Mouse (Mus musculus): ENCODE measurements around the gene Usp35. TPM values are rescaled to one million over a fixed set of nuclear protein-coding genes. Genes with fewer than 3 reads are reported as not detected.

Gene Usp35
- 19.1 and 21.7 TPM in 2 replicates for polyA plus RNA-seq (2012; rRNA removed)

DNA sequence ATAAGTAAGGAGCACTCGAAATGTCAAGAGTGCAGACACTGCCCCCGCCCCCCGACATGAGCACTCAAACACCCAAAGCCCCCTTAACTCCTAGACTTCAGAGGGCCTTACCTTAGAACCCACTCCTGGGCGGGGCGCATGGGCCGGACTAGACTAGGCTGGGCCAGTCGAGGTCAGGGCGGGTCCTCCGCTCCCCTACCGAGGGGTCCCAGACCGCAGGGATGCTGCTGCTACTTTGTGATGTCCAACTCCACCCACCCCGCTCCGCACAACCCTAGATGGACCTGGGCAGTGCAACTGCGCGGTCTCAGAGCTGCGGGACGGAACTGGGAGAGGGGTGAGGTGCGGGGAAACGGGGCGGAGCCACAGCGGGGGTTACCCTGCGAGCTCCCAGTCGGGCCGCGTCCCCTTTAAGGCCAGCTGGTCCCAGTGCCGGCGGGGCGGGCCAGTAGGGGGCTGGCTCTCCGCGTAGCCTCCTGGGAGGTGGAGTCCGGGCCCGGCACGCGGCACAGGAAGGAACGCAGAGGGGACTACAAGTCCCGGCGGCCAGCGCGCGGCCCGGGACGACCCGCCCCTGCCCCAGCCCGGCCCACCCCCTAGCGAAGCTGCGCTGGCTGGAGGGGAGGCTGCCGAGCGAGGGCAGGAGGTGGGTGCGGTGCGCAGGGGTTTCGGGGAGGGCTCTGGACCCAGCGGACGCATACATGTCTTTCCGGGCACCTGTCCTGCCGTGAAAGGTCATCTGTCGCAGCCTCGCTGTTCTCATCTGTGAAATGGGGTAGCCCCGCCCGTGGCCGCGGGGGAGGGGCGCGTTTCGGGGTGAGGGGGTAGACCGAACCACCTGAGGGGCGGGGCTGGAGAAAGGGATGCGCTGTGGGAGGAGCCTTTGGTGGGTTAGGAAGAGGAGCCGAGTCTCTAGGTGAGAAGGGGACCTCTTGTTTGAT lies at the start of gene Usp35, which contains the start of gene Kctd21:
TSS of gene Usp35 (minus strand) at position 295 of the 941 bp plus-strand sequence.
TSS of gene Kctd21 (plus strand) at position 602 of the 941 bp plus-strand sequence.
- H3K4me3 ChIP-seq (replicated peaks; ENCODE audit: insufficient read depth, low read depth, low read length): peak within 1 kb of the TSS; percentile 94
- peak; percentile 94 to 97 for DNase-seq
- no peaks in the 10 kb centered on the region for H3K27me3 ChIP-seq (ENCODE audit: control insufficient read depth, insufficient read depth, low read length)
- under 1% methylated on average over 68 of the region's 68 CpGs for WGBS
- peaks cover 44% of the 10 kb centered on the region for H3K4me1 ChIP-seq (ENCODE audit: control insufficient read depth, insufficient read depth, low read length)
- peak; percentile 55; the same call in 1 of the 2 replicates for TF ChIP-seq POLR2A (IDR thresholded peaks at IDR 0.05; ENCODE audit: borderline replicate concordance, insufficient read depth, low read length)
- TF ChIP-seq CTCF (IDR thresholded peaks at IDR 0.05; ENCODE audit: borderline replicate concordance, insufficient read depth, low read depth, low read length): no peak
- H3K27ac ChIP-seq (ENCODE audit: insufficient read depth, low read length): peak within 1 kb of the TSS; percentile 82

DNA sequence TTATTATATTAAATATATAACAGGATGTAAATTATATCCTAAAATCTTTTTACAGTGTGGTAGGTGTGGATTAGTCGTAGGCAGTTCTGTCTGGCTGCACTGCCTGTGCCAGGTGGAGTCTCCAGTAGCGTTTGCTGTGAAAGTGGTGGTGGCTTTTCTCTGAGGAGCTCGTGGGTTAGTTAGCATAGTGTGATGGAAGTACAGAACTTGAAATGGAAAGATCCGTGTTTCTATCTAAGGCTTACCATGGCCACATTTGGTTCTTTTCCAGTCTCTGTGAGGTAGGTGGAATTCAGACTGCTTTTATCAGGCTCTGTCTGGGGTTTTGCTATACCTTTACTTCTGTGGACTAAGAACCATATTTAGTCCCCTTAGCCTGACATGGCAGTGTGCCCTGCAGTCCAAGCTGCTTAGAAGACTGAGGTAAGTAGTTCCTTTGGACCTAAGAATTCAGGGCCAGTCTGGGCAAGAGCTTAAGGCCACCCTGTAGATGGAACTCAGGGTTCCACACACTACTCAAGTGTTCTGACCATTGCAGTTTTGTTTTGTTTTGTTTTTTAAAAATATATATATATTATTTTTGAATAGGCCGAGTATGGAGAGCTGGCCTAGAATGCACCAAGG lies 48.8 kb upstream of the Usp35 start:
- TF ChIP-seq CTCF (IDR thresholded peaks at IDR 0.05; ENCODE audit: borderline replicate concordance, insufficient read depth, low read depth, low read length) (no peak), POLR2A (IDR thresholded peaks at IDR 0.05; ENCODE audit: borderline replicate concordance, insufficient read depth, low read length) (no peak)
- no peaks in the 10 kb centered on the region for H3K4me1 ChIP-seq (ENCODE audit: control insufficient read depth, insufficient read depth, low read length)
- H3K4me3 ChIP-seq (replicated peaks; ENCODE audit: insufficient read depth, low read depth, low read length): no peak overlapping the region
- no peak for DNase-seq
- H3K27me3 ChIP-seq (ENCODE audit: control insufficient read depth, insufficient read depth, low read length): no peaks in the 10 kb centered on the region
- 93% methylated on average over 5 of the region's 5 CpGs for WGBS
- no peak overlapping the region for H3K27ac ChIP-seq (ENCODE audit: insufficient read depth, low read length)

GRCm38 (mm10) chr7:97379304-97379703 lies 47.5 kb upstream of the Usp35 start:
- 90% methylated on average over 5 of the region's 5 CpGs for WGBS
- Histone ChIP-seq H3K27ac (ENCODE audit: insufficient read depth, low read length) (no peak overlapping the region), H3K4me3 (replicated peaks; ENCODE audit: insufficient read depth, low read depth, low read length) (no peak overlapping the region), H3K27me3 (ENCODE audit: control insufficient read depth, insufficient read depth, low read length) (no peaks in the 10 kb centered on the region), H3K4me1 (ENCODE audit: control insufficient read depth, insufficient read depth, low read length) (no peaks in the 10 kb centered on the region)
- TF ChIP-seq POLR2A (IDR thresholded peaks at IDR 0.05; ENCODE audit: borderline replicate concordance, insufficient read depth, low read length) (no peak), CTCF (IDR thresholded peaks at IDR 0.05; ENCODE audit: borderline replicate concordance, insufficient read depth, low read depth, low read length) (no peak)
- no peak for DNase-seq

DNA sequence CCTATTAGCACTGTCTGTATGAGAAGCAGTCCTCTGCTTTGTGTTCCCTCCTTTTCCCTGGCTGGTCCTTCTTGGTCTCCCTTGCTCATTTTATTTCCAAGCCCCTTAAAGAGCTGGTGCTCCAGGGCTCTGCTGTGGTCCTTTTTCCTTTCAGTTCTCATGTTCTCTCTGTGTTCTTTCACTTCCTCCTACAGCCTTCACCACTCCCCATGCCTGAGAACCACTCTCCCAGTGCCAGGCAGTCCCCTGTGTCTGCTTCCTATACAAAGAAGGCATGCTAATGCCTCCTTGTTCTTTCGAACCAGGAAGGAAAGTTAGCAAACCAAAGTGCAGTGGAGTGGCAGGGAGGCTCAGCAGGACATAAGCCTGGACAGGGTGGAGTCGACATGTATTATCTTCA lies 44.1 kb upstream of the Usp35 start:
- no peak for DNase-seq
- H3K4me3 ChIP-seq (replicated peaks; ENCODE audit: insufficient read depth, low read depth, low read length): no peak overlapping the region
- WGBS: 41% methylated on average over 2 of the region's 2 CpGs
- no peaks in the 10 kb centered on the region for H3K4me1 ChIP-seq (ENCODE audit: control insufficient read depth, insufficient read depth, low read length)
- no peak overlapping the region for H3K27ac ChIP-seq (ENCODE audit: insufficient read depth, low read length)
- H3K27me3 ChIP-seq (ENCODE audit: control insufficient read depth, insufficient read depth, low read length): no peaks in the 10 kb centered on the region
- TF ChIP-seq POLR2A (IDR thresholded peaks at IDR 0.05; ENCODE audit: borderline replicate concordance, insufficient read depth, low read length) (no peak), CTCF (IDR thresholded peaks at IDR 0.05; ENCODE audit: borderline replicate concordance, insufficient read depth, low read depth, low read length) (no peak)

DNA sequence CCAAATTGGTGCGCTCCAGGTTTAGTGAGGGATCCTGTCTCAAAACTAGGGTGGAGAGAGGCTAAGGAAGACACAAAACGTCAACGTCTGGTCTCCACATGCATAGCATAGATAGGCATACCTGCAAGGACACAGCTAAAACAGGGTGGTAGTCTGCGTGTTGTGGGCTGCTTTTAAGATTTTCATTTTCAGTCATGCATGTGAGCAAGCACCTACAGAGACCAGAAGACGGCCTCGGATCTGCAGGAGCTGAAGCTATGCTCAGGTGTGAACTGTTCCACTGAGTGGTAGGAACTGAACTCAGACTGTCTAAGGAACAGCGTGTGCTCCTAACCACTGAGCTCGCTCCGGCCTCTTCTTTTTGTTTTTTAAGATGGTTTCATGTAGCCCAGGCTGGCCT lies 43.3 kb upstream of the Usp35 start:
- TF ChIP-seq POLR2A (IDR thresholded peaks at IDR 0.05; ENCODE audit: borderline replicate concordance, insufficient read depth, low read length) (no peak), CTCF (IDR thresholded peaks at IDR 0.05; ENCODE audit: borderline replicate concordance, insufficient read depth, low read depth, low read length) (no peak)
- no peak for DNase-seq
- Histone ChIP-seq H3K27me3 (ENCODE audit: control insufficient read depth, insufficient read depth, low read length) (no peaks in the 10 kb centered on the region), H3K4me1 (ENCODE audit: control insufficient read depth, insufficient read depth, low read length) (no peaks in the 10 kb centered on the region), H3K4me3 (replicated peaks; ENCODE audit: insufficient read depth, low read depth, low read length) (no peak overlapping the region), H3K27ac (ENCODE audit: insufficient read depth, low read length) (no peak overlapping the region)
- WGBS: 93% methylated on average over 9 of the region's 9 CpGs

GRCm38 (mm10) chr7:97365887-97366286 lies 34.1 kb upstream of the Usp35 start:
- Histone ChIP-seq H3K27ac (ENCODE audit: insufficient read depth, low read length) (no peak overlapping the region), H3K4me3 (replicated peaks; ENCODE audit: insufficient read depth, low read depth, low read length) (no peak overlapping the region), H3K27me3 (ENCODE audit: control insufficient read depth, insufficient read depth, low read length) (no peaks in the 10 kb centered on the region), H3K4me1 (ENCODE audit: control insufficient read depth, insufficient read depth, low read length) (no peaks in the 10 kb centered on the region)
- TF ChIP-seq POLR2A (IDR thresholded peaks at IDR 0.05; ENCODE audit: borderline replicate concordance, insufficient read depth, low read length): no peak
- no peak for TF ChIP-seq CTCF (IDR thresholded peaks at IDR 0.05; ENCODE audit: borderline replicate concordance, insufficient read depth, low read depth, low read length)
- no peak for DNase-seq
- WGBS: 71% methylated on average over 1 of the region's 1 CpGs

DNA sequence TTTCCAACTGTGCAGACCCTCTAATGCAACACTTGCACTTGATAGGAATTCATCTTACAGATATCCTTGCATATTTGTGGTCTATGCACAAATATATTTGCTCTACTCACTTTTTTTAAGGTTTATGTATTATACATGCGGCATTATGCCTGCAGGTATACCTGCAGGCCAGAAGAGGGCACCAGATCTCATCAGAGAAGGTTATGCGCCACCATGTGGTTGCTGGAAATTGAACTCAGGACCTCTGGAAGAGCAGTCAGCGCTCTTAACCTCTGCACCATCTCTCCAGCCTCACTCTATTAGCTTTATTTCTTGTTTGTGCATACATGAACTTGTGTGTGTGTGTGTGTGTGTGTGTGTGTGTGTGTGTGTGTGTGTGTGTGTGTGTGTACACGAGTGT lies 29.6 kb upstream of the Usp35 start:
- DNase-seq: no peak
- WGBS: 47% methylated on average over 4 of the region's 4 CpGs
- no peak overlapping the region for H3K27ac ChIP-seq (ENCODE audit: insufficient read depth, low read length)
- H3K27me3 ChIP-seq (ENCODE audit: control insufficient read depth, insufficient read depth, low read length): no peaks in the 10 kb centered on the region
- TF ChIP-seq POLR2A (IDR thresholded peaks at IDR 0.05; ENCODE audit: borderline replicate concordance, insufficient read depth, low read length): no peak
- TF ChIP-seq CTCF (IDR thresholded peaks at IDR 0.05; ENCODE audit: borderline replicate concordance, insufficient read depth, low read depth, low read length): peak; percentile 47; the same call in 1 of the 2 replicates
- H3K4me1 ChIP-seq (ENCODE audit: control insufficient read depth, insufficient read depth, low read length): no peaks in the 10 kb centered on the region
- H3K4me3 ChIP-seq (replicated peaks; ENCODE audit: insufficient read depth, low read depth, low read length): no peak overlapping the region

Data from cerebellum, adult 2 months (tissue).